Mouse (Mus musculus): ENCODE data around the gene Ncor2. TPM values are rescaled to one million over a fixed set of nuclear protein-coding genes. Genes with fewer than 3 reads are reported as not detected.

Ncor2 gene
- polyA plus RNA-seq, 1 experiment = 75.8 TPM

DNA sequence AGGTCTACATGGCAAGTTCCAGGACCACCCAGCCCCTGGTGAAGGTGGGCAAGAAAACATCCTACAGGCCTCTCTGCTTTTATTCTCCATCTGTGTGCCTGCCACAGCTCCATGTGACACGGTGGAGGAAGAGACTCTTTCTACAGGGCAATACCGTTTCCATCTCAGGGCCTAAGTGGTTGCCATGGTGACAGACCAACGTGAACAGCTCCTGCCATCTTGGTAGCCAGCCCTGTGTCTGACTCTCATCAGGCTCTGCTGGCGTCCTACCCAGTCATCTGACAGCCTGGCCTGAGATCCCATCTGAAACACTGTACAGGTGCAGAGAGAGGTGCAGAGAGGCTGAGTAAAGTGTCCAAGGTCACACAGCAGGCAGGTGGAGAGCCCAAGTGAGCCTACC, 45.4 kb downstream of the Ncor2 start:
- DNase-seq = no peak
- Histone ChIP-seq H3K4me1 (replicated peaks; ENCODE audit: control insufficient read depth, insufficient read depth, low read length) (peaks cover 13% of the 10 kb centered on the region), H3K4me3 (ENCODE audit: control insufficient read depth, insufficient read depth, low read length) (no peak overlapping the region), H3K36me3 (ENCODE audit: control insufficient read depth, insufficient read depth, low read length) (no peaks in the 10 kb centered on the region), H3K27me3 (ENCODE audit: control insufficient read depth, insufficient read depth, low read length) (no peaks in the 10 kb centered on the region), H3K27ac (ENCODE audit: control insufficient read depth, insufficient read depth, low read length) (no peak overlapping the region)
- TF ChIP-seq CTCF (IDR thresholded peaks at IDR 0.05; ENCODE audit: borderline replicate concordance, control insufficient read depth, extremely low read depth, insufficient read depth, low read length, poor library complexity) = no peak
- no peak for TF ChIP-seq POLR2A (IDR thresholded peaks at IDR 0.05; ENCODE audit: control insufficient read depth, extremely low read depth, insufficient read depth, low read length, poor library complexity)
- 80% methylated on average over 4 of the region's 4 CpGs for WGBS

DNA sequence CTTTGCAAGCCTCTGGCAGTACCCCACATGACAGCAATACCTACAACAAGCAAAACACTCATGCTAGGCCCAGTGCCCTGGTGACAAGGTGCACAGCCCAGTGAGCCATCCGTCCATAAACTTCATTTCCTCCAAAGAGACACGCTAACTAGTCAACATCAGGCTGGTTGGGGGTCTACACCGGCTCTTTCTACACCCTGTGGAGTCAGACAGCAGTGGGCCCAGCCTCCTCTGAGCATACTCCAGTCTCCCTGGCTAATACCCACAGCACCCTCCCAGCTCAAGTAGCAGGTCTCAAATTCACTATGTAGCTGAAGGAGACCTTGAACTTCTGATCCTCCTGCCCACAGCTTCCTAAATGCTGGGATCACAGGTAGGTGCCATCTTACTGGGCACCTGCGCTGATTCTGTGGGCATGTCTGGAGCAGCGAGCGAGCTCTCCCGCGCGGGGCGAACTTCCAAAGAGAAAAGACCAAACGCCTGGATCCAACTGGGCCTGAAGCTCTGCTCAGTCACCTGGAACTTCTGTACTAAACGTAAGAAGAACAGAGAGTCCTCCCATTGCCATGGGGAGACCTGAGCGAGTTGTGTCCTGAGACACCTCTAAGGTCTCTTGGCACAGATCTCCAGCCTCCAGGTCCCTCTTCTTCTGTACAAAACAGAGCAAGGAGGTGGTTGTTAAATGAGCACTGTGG, 46.3 kb downstream of the Ncor2 start:
- Histone ChIP-seq H3K4me3 (ENCODE audit: control insufficient read depth, insufficient read depth, low read length) (no peak overlapping the region), H3K36me3 (ENCODE audit: control insufficient read depth, insufficient read depth, low read length) (no peaks in the 10 kb centered on the region), H3K27ac (ENCODE audit: control insufficient read depth, insufficient read depth, low read length) (no peak overlapping the region), H3K4me1 (replicated peaks; ENCODE audit: control insufficient read depth, insufficient read depth, low read length) (peaks cover 9% of the 10 kb centered on the region), H3K27me3 (ENCODE audit: control insufficient read depth, insufficient read depth, low read length) (no peaks in the 10 kb centered on the region)
- 97% methylated on average over 13 of the region's 13 CpGs for WGBS
- TF ChIP-seq POLR2A (IDR thresholded peaks at IDR 0.05; ENCODE audit: control insufficient read depth, extremely low read depth, insufficient read depth, low read length, poor library complexity) (no peak), CTCF (IDR thresholded peaks at IDR 0.05; ENCODE audit: borderline replicate concordance, control insufficient read depth, extremely low read depth, insufficient read depth, low read length, poor library complexity) (no peak)
- no peak for DNase-seq

DNA sequence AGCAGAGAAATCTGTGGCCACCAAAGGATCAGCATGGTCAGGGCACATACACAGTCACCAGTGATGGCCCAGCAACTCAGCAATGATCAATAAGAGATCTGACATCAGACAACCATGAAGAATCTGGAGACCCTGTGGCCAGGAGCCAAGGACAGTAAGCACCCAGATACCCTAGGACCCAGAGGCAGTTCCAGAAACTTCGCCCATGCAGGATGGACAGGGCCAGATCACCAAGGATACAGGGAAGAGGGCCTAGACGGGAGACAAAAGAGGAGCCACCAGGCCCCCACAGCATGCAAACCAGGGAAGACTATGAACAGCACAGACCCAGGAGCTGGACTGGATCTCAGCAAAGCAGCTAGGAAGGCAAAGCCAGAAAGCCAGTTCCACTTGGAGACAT, 47.0 kb downstream of the Ncor2 start:
- H3K4me1 ChIP-seq (replicated peaks; ENCODE audit: control insufficient read depth, insufficient read depth, low read length) = peaks cover 3% of the 10 kb centered on the region; the same call in 1 of the 2 replicates

DNA sequence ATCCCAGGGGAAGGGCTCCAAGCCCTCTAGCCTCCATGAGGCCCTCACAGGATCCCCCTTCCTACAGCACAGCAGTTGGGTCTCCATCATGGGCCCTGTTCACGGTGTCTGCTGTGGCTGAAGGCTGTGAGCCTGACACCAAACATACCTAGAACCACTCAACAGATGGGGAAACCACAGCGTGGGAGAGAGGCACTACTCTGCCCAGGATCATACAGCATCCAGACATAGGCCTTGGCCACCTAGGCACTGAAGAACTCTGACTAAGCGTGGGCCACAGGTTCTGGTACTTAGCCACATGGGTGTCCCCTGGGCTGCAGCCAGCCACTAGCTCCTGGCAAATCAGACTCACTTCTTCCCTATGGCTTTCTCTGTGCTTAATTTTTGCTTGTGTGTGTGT, 48.6 kb downstream of the Ncor2 start:
- 46% methylated on average over 3 of the region's 3 CpGs for WGBS
- Histone ChIP-seq H3K36me3 (ENCODE audit: control insufficient read depth, insufficient read depth, low read length) (no peaks in the 10 kb centered on the region), H3K27me3 (ENCODE audit: control insufficient read depth, insufficient read depth, low read length) (no peaks in the 10 kb centered on the region), H3K27ac (ENCODE audit: control insufficient read depth, insufficient read depth, low read length) (no peak overlapping the region), H3K4me3 (ENCODE audit: control insufficient read depth, insufficient read depth, low read length) (no peak overlapping the region), H3K4me1 (replicated peaks; ENCODE audit: control insufficient read depth, insufficient read depth, low read length) (0 out of 2 replicates have a peak, but pooled peaks cover 3% of the 10 kb centered on the region)
- DNase-seq = no peak
- TF ChIP-seq CTCF (IDR thresholded peaks at IDR 0.05; ENCODE audit: borderline replicate concordance, control insufficient read depth, extremely low read depth, insufficient read depth, low read length, poor library complexity) (no peak), POLR2A (IDR thresholded peaks at IDR 0.05; ENCODE audit: control insufficient read depth, extremely low read depth, insufficient read depth, low read length, poor library complexity) (no peak)

More for the DNA sequence above, 47.0 kb downstream of the Ncor2 start:
- no peak overlapping the region for H3K27ac ChIP-seq (ENCODE audit: control insufficient read depth, insufficient read depth, low read length)
- no peak for TF ChIP-seq CTCF (IDR thresholded peaks at IDR 0.05; ENCODE audit: borderline replicate concordance, control insufficient read depth, extremely low read depth, insufficient read depth, low read length, poor library complexity)
- TF ChIP-seq POLR2A (IDR thresholded peaks at IDR 0.05; ENCODE audit: control insufficient read depth, extremely low read depth, insufficient read depth, low read length, poor library complexity) = no peak
- no peaks in the 10 kb centered on the region for H3K36me3 ChIP-seq (ENCODE audit: control insufficient read depth, insufficient read depth, low read length)
- H3K4me3 ChIP-seq (ENCODE audit: control insufficient read depth, insufficient read depth, low read length) = no peak overlapping the region
- 96% methylated on average over 2 of the region's 2 CpGs for WGBS
- DNase-seq = no peak
- no peaks in the 10 kb centered on the region for H3K27me3 ChIP-seq (ENCODE audit: control insufficient read depth, insufficient read depth, low read length)

DNA sequence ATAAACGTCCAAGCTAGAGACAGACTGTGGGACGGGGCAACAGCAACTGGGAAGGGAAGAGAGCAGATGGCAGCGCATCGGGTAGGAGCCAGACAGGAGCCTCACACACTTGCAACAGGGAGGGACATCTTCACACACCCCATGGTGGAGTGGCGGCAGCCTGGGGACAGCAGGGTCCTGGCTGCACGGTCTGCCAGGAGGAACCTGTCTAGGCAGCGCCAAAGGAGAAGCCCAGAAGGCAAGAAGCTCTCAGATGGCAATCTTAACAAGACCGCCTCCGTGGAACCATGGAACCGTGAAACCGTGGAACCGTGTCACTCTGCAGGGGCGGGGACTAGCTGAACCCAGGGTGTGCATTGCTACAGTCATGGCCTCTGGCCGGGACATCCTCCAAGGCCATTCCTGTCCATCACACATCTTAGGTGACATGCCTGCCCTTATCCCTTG, 50.1 kb downstream of the Ncor2 start:
- WGBS = 87% methylated on average over 14 of the region's 14 CpGs
- TF ChIP-seq POLR2A (IDR thresholded peaks at IDR 0.05; ENCODE audit: control insufficient read depth, extremely low read depth, insufficient read depth, low read length, poor library complexity) (no peak), CTCF (IDR thresholded peaks at IDR 0.05; ENCODE audit: borderline replicate concordance, control insufficient read depth, extremely low read depth, insufficient read depth, low read length, poor library complexity) (no peak)
- Histone ChIP-seq H3K36me3 (ENCODE audit: control insufficient read depth, insufficient read depth, low read length) (no peaks in the 10 kb centered on the region), H3K27ac (ENCODE audit: control insufficient read depth, insufficient read depth, low read length) (no peak overlapping the region), H3K4me1 (replicated peaks; ENCODE audit: control insufficient read depth, insufficient read depth, low read length) (0 out of 2 replicates have a peak, but pooled peaks cover 3% of the 10 kb centered on the region), H3K4me3 (ENCODE audit: control insufficient read depth, insufficient read depth, low read length) (no peak overlapping the region), H3K27me3 (ENCODE audit: control insufficient read depth, insufficient read depth, low read length) (no peaks in the 10 kb centered on the region)
- DNase-seq = no peak

DNA sequence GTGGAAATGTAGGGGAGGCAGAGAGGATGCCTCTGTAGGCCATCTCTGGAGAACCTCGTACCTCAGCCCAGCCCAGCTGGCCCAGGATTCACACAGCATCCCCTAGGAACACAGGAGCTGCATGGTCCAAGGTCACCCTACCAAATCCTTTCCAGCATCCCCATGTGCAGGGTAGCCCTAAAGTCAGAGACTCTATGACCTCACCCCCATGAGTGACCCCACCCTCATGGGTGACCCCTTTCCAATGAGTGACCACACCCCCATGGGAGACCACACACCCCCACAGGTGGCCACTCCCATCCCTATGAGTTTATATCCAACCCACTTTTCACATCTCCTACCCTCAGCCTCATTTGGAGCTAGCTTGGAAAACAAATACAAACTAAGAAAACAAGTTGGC, 51.1 kb downstream of the Ncor2 start:
- 100% methylated on average over 1 of the region's 1 CpGs for WGBS
- Histone ChIP-seq H3K36me3 (ENCODE audit: control insufficient read depth, insufficient read depth, low read length) (no peaks in the 10 kb centered on the region), H3K27ac (ENCODE audit: control insufficient read depth, insufficient read depth, low read length) (no peak overlapping the region), H3K27me3 (ENCODE audit: control insufficient read depth, insufficient read depth, low read length) (no peaks in the 10 kb centered on the region), H3K4me3 (ENCODE audit: control insufficient read depth, insufficient read depth, low read length) (no peak overlapping the region), H3K4me1 (replicated peaks; ENCODE audit: control insufficient read depth, insufficient read depth, low read length) (0 out of 2 replicates have a peak, but pooled peaks cover 3% of the 10 kb centered on the region)
- DNase-seq = no peak
- TF ChIP-seq CTCF (IDR thresholded peaks at IDR 0.05; ENCODE audit: borderline replicate concordance, control insufficient read depth, extremely low read depth, insufficient read depth, low read length, poor library complexity) = no peak
- no peak for TF ChIP-seq POLR2A (IDR thresholded peaks at IDR 0.05; ENCODE audit: control insufficient read depth, extremely low read depth, insufficient read depth, low read length, poor library complexity)

Measured in thymus, adult 2 months (tissue).